Mouse (Mus musculus) cortical plate, adult 2 months (tissue): Measurements from ENCODE around the gene Cdk5rap1.

ENCODE experiments used
- CTCF ChIP-seq: fragments of 200-500 bp; IDR thresholded peaks from 2 replicates; pipeline ENCODE4 v1.5.1; 2011; ENCODE audit warnings: mild to moderate bottlenecking, control low read depth, low read length; ENCODE audit not compliant: insufficient read depth; ENCODE audit errors: extremely low read depth
- POLR2A ChIP-seq: fragments of 200-500 bp; IDR thresholded peaks from 2 replicates; pipeline ENCODE4 v1.6.1; 2011; ENCODE audit warnings: mild to moderate bottlenecking, low read length, control low read depth; ENCODE audit not compliant: insufficient read depth; ENCODE audit errors: extremely low read depth

DNA sequence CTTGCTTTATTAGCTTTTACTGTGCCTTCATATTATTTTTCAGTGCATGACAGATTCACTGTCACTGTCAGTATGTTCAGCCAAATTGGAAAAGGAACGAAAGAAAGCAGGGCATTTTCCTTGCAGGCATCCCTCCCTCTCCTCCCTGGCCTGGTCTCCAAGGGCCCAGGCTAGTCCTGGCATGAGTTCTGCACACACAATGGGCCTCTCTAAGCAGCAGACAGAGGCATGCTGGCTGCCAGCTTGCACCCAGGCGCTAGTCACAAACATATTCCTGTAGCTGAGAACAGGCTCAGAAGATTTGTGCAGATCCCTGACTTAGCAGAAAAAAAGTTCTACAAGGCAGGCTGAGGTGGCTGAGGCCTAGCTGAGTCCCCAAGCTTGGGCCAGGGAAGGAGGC lies 26.5 kb upstream of the Cdk5rap1 start:
- TF ChIP-seq CTCF (no peak), POLR2A (no peak)
